Mouse (Mus musculus) limb, embryonic 15.5 days (tissue): ENCODE results near the gene Atl2. TPM values are rescaled to one million over a fixed set of nuclear protein-coding genes. Genes with fewer than 3 reads are reported as not detected.

Experiments
- ATAC-seq: fragments of 200-750 bp; cut with Nextera tagmentation; 2 replicates; pipeline ENCODE4 v1.8.0; 2017; ENCODE audit warnings: low read depth, moderate TSS enrichment; ENCODE audit not compliant: insufficient number of reproducible peaks, low FRiP score, low TSS enrichment
- H3K27ac ChIP-seq: fragments of 300-500 bp; sonication (generic); 2 replicates; pipeline ENCODE4 v1.5.1; 2015; ENCODE audit warnings: moderate library complexity, mild to moderate bottlenecking, inconsistent platforms
- H3K27me3 ChIP-seq: fragments of 300-500 bp; sonication (generic); 2 replicates; pipeline ENCODE4 v1.6.1; 2015; ENCODE audit warnings: inconsistent platforms
- H3K36me3 ChIP-seq: fragments of 300-500 bp; sonication (generic); 2 replicates; pipeline ENCODE4 v1.6.1; 2015; ENCODE audit warnings: inconsistent platforms
- H3K4me1 ChIP-seq: fragments of 300-500 bp; sonication (generic); 2 replicates; pipeline ENCODE4 v1.6.1; 2015; ENCODE audit warnings: inconsistent platforms
- H3K4me2 ChIP-seq: fragments of 300-500 bp; sonication (generic); 2 replicates; pipeline ENCODE4 v1.6.1; 2015; ENCODE audit warnings: mild to moderate bottlenecking, inconsistent platforms
- H3K4me3 ChIP-seq: fragments of 300-500 bp; sonication (generic); 2 replicates; pipeline ENCODE4 v1.5.1; 2015; ENCODE audit warnings: mild to moderate bottlenecking, inconsistent platforms
- H3K9ac ChIP-seq: fragments of 300-500 bp; sonication (generic); 2 replicates; pipeline ENCODE4 v1.6.1; 2015; ENCODE audit warnings: inconsistent platforms
- H3K9me3 ChIP-seq: fragments of 300-500 bp; sonication (generic); 2 replicates; pipeline ENCODE4 v1.6.1; 2016; ENCODE audit warnings: inconsistent platforms
- WGBS: fragments of 180-500 bp; shearing (Covaris S2); methylation state at CpG from one replicate; pipeline ENCODE4 v1.1.7; 2015; 5-methylcytosine and 5-hydroxymethylcytosine counted together
- polyA plus RNA-seq: library from polyadenylated mRNA; unstranded; fragments of >200 nt; fragmentation: Nextera tagmentation; extraction: Ambion mirVana; gene quantifications from 2 replicates; pipeline ENCODE4 v1.2.1, GENCODE M21; 2015

Gene Atl2
- polyA plus RNA-seq, 1 experiment from 2014 or later = 31.7 TPM

GRCm38 (mm10) chr17:79810421-79810820, 85.5 kb downstream of the Atl2 start:
- Histone ChIP-seq H3K9ac (no peak overlapping the region), H3K4me1 (no peaks in the 10 kb centered on the region), H3K9me3 (no peaks in the 10 kb centered on the region), H3K27me3 (no peaks in the 10 kb centered on the region), H3K36me3 (no peaks in the 10 kb centered on the region), H3K4me3 (no peak overlapping the region), H3K4me2 (no peak overlapping the region), H3K27ac (no peak overlapping the region)
- WGBS = 76% methylated on average over 9 of the region's 9 CpGs
- ATAC-seq = no peak

- no peak overlapping the region for H3K4me2 ChIP-seq
- no peak overlapping the region for H3K4me3 ChIP-seq
- no peaks in the 10 kb centered on the region for H3K36me3 ChIP-seq
- no peaks in the 10 kb centered on the region for H3K27me3 ChIP-seq
- H3K9me3 ChIP-seq = no peaks in the 10 kb centered on the region
- no peak overlapping the region for H3K9ac ChIP-seq
- WGBS = 58% methylated on average over 23 of the region's 23 CpGs
- H3K27ac ChIP-seq = no peak overlapping the region
- ATAC-seq = no peak
- H3K4me1 ChIP-seq = no peaks in the 10 kb centered on the region
These were observed 86.2 kb downstream of the Atl2 start for GRCm38 (mm10) chr17:79809491-79810316.

- H3K4me1 ChIP-seq = no peaks in the 10 kb centered on the region
- no peaks in the 10 kb centered on the region for H3K27me3 ChIP-seq
- H3K27ac ChIP-seq = no peak overlapping the region
- WGBS = 49% methylated on average over 8 of the region's 8 CpGs
- H3K9me3 ChIP-seq = no peaks in the 10 kb centered on the region
- H3K36me3 ChIP-seq = no peaks in the 10 kb centered on the region
- H3K4me3 ChIP-seq = no peak overlapping the region
- no peak overlapping the region for H3K9ac ChIP-seq
- ATAC-seq = no peak
- no peak overlapping the region for H3K4me2 ChIP-seq
These were observed 88.5 kb downstream of the Atl2 start for GRCm38 (mm10) chr17:79807237-79807930.

GRCm38 (mm10) chr17:79804747-79805146, 91.2 kb downstream of the Atl2 start:
- no peak overlapping the region for H3K9ac ChIP-seq
- H3K4me1 ChIP-seq = no peaks in the 10 kb centered on the region
- 56% methylated on average over 2 of the region's 2 CpGs for WGBS
- H3K4me3 ChIP-seq = no peak overlapping the region
- ATAC-seq = no peak
- H3K9me3 ChIP-seq = no peaks in the 10 kb centered on the region
- no peak overlapping the region for H3K27ac ChIP-seq
- no peaks in the 10 kb centered on the region for H3K27me3 ChIP-seq
- no peaks in the 10 kb centered on the region for H3K36me3 ChIP-seq
- H3K4me2 ChIP-seq = no peak overlapping the region

GRCm38 (mm10) chr17:79802056-79802455, 93.9 kb downstream of the Atl2 start:
- no peak overlapping the region for H3K4me3 ChIP-seq
- no peaks in the 10 kb centered on the region for H3K27me3 ChIP-seq
- ATAC-seq = no peak
- H3K9me3 ChIP-seq = no peaks in the 10 kb centered on the region
- H3K27ac ChIP-seq = no peak overlapping the region
- no peak overlapping the region for H3K9ac ChIP-seq
- no peaks in the 10 kb centered on the region for H3K36me3 ChIP-seq
- WGBS = 63% methylated on average over 7 of the region's 7 CpGs
- no peaks in the 10 kb centered on the region for H3K4me1 ChIP-seq
- H3K4me2 ChIP-seq = no peak overlapping the region

GRCm38 (mm10) chr17:79798831-79799230, 97.1 kb downstream of the Atl2 start:
- Histone ChIP-seq H3K4me1 (no peaks in the 10 kb centered on the region), H3K27ac (no peak overlapping the region), H3K9ac (no peak overlapping the region), H3K9me3 (no peaks in the 10 kb centered on the region), H3K27me3 (no peaks in the 10 kb centered on the region), H3K4me2 (no peak overlapping the region), H3K4me3 (no peak overlapping the region), H3K36me3 (no peaks in the 10 kb centered on the region)
- 95% methylated on average over 10 of the region's 10 CpGs for WGBS
- ATAC-seq = no peak

Other genes starting within 250 kb of the Atl2 start
- gene Cyp1b1, start 181.1 kb downstream of the Atl2 start, polyA plus RNA-seq = 1.9 TPM in 2 replicates
- gene Hnrnpll, start 166.2 kb upstream of the Atl2 start, polyA plus RNA-seq = 41.9 and 47.6 TPM in 2 replicates
- 12.9 and 14.1 TPM in 2 replicates for gene Galm, start 231.3 kb upstream of the Atl2 start, polyA plus RNA-seq